Mouse (Mus musculus): ENCODE results near the gene Scamp2.

DNA sequence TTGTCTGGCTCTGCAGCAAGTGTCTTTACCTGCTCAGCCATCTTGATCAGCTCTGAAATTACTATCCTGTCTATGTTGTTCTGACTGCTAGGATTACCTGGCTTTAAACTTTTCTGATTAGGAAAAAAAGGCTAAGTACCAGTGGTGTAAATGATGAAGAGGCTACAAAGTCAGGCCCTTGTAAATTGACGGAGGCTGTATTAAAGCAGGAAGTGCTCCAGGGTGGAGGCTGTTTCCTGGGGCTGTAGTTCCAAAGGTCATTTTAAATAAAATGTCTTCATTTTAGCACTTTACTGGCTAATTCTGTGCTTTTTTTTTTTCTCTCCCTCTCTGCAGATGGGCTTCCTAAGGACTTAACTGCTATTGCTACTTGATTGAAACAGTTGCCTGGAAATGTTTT is 28.8 kb upstream of the Scamp2 start:
- TF ChIP-seq CTCF (IDR thresholded peaks at IDR 0.05; ENCODE audit: insufficient read depth, low read depth, low read length) (no peak), POLR2A (IDR thresholded peaks at IDR 0.05; ENCODE audit: insufficient read depth, low read depth, low read length) (no peak)
